Mouse (Mus musculus) left cerebral cortex, postnatal 25 days (tissue): ENCODE measurements around the gene Olfr328. TPM values are rescaled to one million over a fixed set of nuclear protein-coding genes. Genes with fewer than 3 reads are reported as not detected.

ENCODE experiments used
- total RNA-seq, 2 experiments: library from RNA; stranded (reverse); gene quantifications; 2 replicates each; pipeline ENCODE4 v1.2.3; 2021

Gene Olfr328
- total RNA-seq, 2 experiments from 2014 or later = 0.21 TPM

Other genes with a start within 250 kb of the Olfr328 start
- gene Zfp692, start 248.6 kb downstream of the Olfr328 start, total RNA-seq = 10 to 100 TPM; 20.9 to 24.2 TPM
- gene Zfp672, start 225.3 kb downstream of the Olfr328 start, total RNA-seq = 10 to 100 TPM; 47.2 to 52.2 TPM
- gene Sh3bp5l, start 224.9 kb downstream of the Olfr328 start, total RNA-seq = 10 to 100 TPM; 62.2 to 62.5 TPM
- gene Lypd8, start 176.6 kb downstream of the Olfr328 start, total RNA-seq = not detected
- not detected for gene 1810065E05Rik, start 134.5 kb downstream of the Olfr328 start, total RNA-seq
- gene Gm12253, start 123.1 kb downstream of the Olfr328 start, total RNA-seq = not detected
- gene Lypd9, start 102.7 kb downstream of the Olfr328 start, total RNA-seq = not detected
- not detected for gene Olfr30, start 93.4 kb downstream of the Olfr328 start, total RNA-seq
- gene Olfr332, start 63.1 kb downstream of the Olfr328 start, total RNA-seq = not detected
- not detected for gene Olfr331, start 53.1 kb downstream of the Olfr328 start, total RNA-seq
- not detected for gene Olfr330, start 20.8 kb downstream of the Olfr328 start, total RNA-seq
- not detected for gene Olfr329-ps, start 9.2 kb downstream of the Olfr328 start, total RNA-seq
- gene Olfr224, start 14.9 kb upstream of the Olfr328 start, total RNA-seq = not detected
- gene Olfr325, start 22.1 kb upstream of the Olfr328 start, total RNA-seq = not detected
- not detected for gene Olfr324, start 39.5 kb upstream of the Olfr328 start, total RNA-seq
- gene 2210407C18Rik, start 60.4 kb upstream of the Olfr328 start, total RNA-seq = not detected
- gene Olfr323, start 74.9 kb upstream of the Olfr328 start, total RNA-seq = not detected
- not detected for gene Trim58, start 84.8 kb upstream of the Olfr328 start, total RNA-seq
- gene Olfr322, start 103.1 kb upstream of the Olfr328 start, total RNA-seq = not detected
- gene Olfr320, start 125.5 kb upstream of the Olfr328 start, total RNA-seq = not detected
- not detected for gene Olfr319, start 143.5 kb upstream of the Olfr328 start, total RNA-seq
- gene Olfr318, start 168.4 kb upstream of the Olfr328 start, total RNA-seq = not detected
- gene Olfr317, start 183.6 kb upstream of the Olfr328 start, total RNA-seq = not detected
- 1 to 10 TPM in 1 of 2 experiments, under 1 TPM in 1; 0.44 to 1.1 TPM for gene Olfr316, start 197.1 kb upstream of the Olfr328 start, total RNA-seq
- gene Olfr315, start 217.6 kb upstream of the Olfr328 start, total RNA-seq = not detected
- gene Olfr314, start 227.3 kb upstream of the Olfr328 start, total RNA-seq = not detected
- gene Fam183b, start 246.3 kb upstream of the Olfr328 start, total RNA-seq = 1 to 10 TPM; 1.2 to 3.0 TPM